Mouse (Mus musculus): ENCODE data around the gene Gm815. TPM values are rescaled to one million over a fixed set of nuclear protein-coding genes. Genes with fewer than 3 reads are reported as not detected.

Gene Gm815
- total RNA-seq, 2 experiments from 2014 or later: not detected

GRCm38 (mm10) chr19:26858427-26859194 is 27.1 kb upstream of the Gm815 start:
- Histone ChIP-seq H3K4me3 (no peak overlapping the region), H3K27ac (no peak overlapping the region)
- intact Hi-C loops (cut with DNase I): no loop called here
- no peak for DNase-seq (ENCODE audit: extremely low spot score in 1 of 2, low spot score in 2 of 2)
- no peak for TF ChIP-seq CTCF (IDR thresholded peaks at IDR 0.05)

- no peak for DNase-seq (ENCODE audit: extremely low spot score in 1 of 2, low spot score in 2 of 2)
- H3K4me3 ChIP-seq: no peak overlapping the region
- no peak overlapping the region for H3K27ac ChIP-seq
- no peak for TF ChIP-seq CTCF (IDR thresholded peaks at IDR 0.05)
- intact Hi-C loops (cut with DNase I): no loop called here
Observed at GRCm38 (mm10) chr19:26859195-26859570, 26.5 kb upstream of the Gm815 start.

GRCm38 (mm10) chr19:26863662-26864061 is 22.0 kb upstream of the Gm815 start:
- Histone ChIP-seq H3K27ac (no peak overlapping the region), H3K4me3 (no peak overlapping the region)
- intact Hi-C loops (cut with DNase I): no loop called here
- DNase-seq (ENCODE audit: extremely low spot score in 1 of 2, low spot score in 2 of 2): no peak
- TF ChIP-seq CTCF (IDR thresholded peaks at IDR 0.05): no peak

- intact Hi-C loops (cut with DNase I): no loop called here
- no peak overlapping the region for H3K4me3 ChIP-seq
- no peak overlapping the region for H3K27ac ChIP-seq
- TF ChIP-seq CTCF (IDR thresholded peaks at IDR 0.05): no peak
- no peak for DNase-seq (ENCODE audit: extremely low spot score in 1 of 2, low spot score in 2 of 2)
Observed at GRCm38 (mm10) chr19:26864975-26865690, 20.5 kb upstream of the Gm815 start.

- Histone ChIP-seq H3K4me3 (no peak overlapping the region), H3K27ac (no peak overlapping the region)
- no peak for TF ChIP-seq CTCF (IDR thresholded peaks at IDR 0.05)
- intact Hi-C loops (cut with DNase I): no loop called here
- no peak for DNase-seq (ENCODE audit: extremely low spot score in 1 of 2, low spot score in 2 of 2)
Observed at GRCm38 (mm10) chr19:26865736-26866135, 19.9 kb upstream of the Gm815 start.

- DNase-seq (ENCODE audit: extremely low spot score in 1 of 2, low spot score in 2 of 2): no peak
- intact Hi-C loops (cut with DNase I): no loop called here
- H3K4me3 ChIP-seq: no peak overlapping the region
- no peak for TF ChIP-seq CTCF (IDR thresholded peaks at IDR 0.05)
- H3K27ac ChIP-seq: no peak overlapping the region
Observed at GRCm38 (mm10) chr19:26869591-26869990, 16.1 kb upstream of the Gm815 start.

GRCm38 (mm10) chr19:26870280-26870679 is 15.4 kb upstream of the Gm815 start:
- Histone ChIP-seq H3K4me3 (no peak overlapping the region), H3K27ac (no peak overlapping the region)
- TF ChIP-seq CTCF (IDR thresholded peaks at IDR 0.05): no peak
- DNase-seq (ENCODE audit: extremely low spot score in 1 of 2, low spot score in 2 of 2): no peak
- intact Hi-C loops (cut with DNase I): no loop called here

- intact Hi-C loops (cut with DNase I): no loop called here
- DNase-seq (ENCODE audit: extremely low spot score in 1 of 2, low spot score in 2 of 2): no peak
- TF ChIP-seq CTCF (IDR thresholded peaks at IDR 0.05): no peak
- Histone ChIP-seq H3K4me3 (no peak overlapping the region), H3K27ac (no peak overlapping the region)
Observed at GRCm38 (mm10) chr19:26871096-26871495, 14.6 kb upstream of the Gm815 start.

- H3K4me3 ChIP-seq: no peak overlapping the region
- H3K27ac ChIP-seq: no peak overlapping the region
- intact Hi-C loops (cut with DNase I): no loop called here
- no peak for TF ChIP-seq CTCF (IDR thresholded peaks at IDR 0.05)
- no peak for DNase-seq (ENCODE audit: extremely low spot score in 1 of 2, low spot score in 2 of 2)
Observed at GRCm38 (mm10) chr19:26872886-26873285, 12.8 kb upstream of the Gm815 start.

- no peak for DNase-seq (ENCODE audit: extremely low spot score in 1 of 2, low spot score in 2 of 2)
- TF ChIP-seq CTCF (IDR thresholded peaks at IDR 0.05): no peak
- intact Hi-C loops (cut with DNase I): no loop called here
- no peak overlapping the region for H3K27ac ChIP-seq
- no peak overlapping the region for H3K4me3 ChIP-seq
Observed at GRCm38 (mm10) chr19:26875601-26876000, 10.1 kb upstream of the Gm815 start.

GRCm38 (mm10) chr19:26877180-26877775 is 8.4 kb upstream of the Gm815 start:
- TF ChIP-seq CTCF (IDR thresholded peaks at IDR 0.05): no peak
- no peak for DNase-seq (ENCODE audit: extremely low spot score in 1 of 2, low spot score in 2 of 2)
- intact Hi-C loops (cut with DNase I): no loop called here
- Histone ChIP-seq H3K27ac (no peak overlapping the region), H3K4me3 (no peak overlapping the region)

- no peak for DNase-seq (ENCODE audit: extremely low spot score in 1 of 2, low spot score in 2 of 2)
- intact Hi-C loops (cut with DNase I): no loop called here
- no peak for TF ChIP-seq CTCF (IDR thresholded peaks at IDR 0.05)
- Histone ChIP-seq H3K27ac (no peak overlapping the region), H3K4me3 (no peak overlapping the region)
Observed at GRCm38 (mm10) chr19:26879856-26880255, 5.8 kb upstream of the Gm815 start.

All from left cerebral cortex, adult 2 months (tissue).